Mouse (Mus musculus) induced T-regulatory cell, adult 2 months (primary cell): Measurements from ENCODE around the gene Tex9.
"Not testable (repeated sequence)": the region's sequence is repeated elsewhere in the genome, so short reads cannot be mapped to it uniquely, and the experiment has no call there.

Experiments used
- DNase-seq: peaks from one replicate; pipeline ENCODE4 v3.0.0-alpha.2; 2012; ENCODE audit warnings: low read depth

The Tex9 gene

GRCm38 (mm10) chr9:72438749-72439148, 53.3 kb downstream of the Tex9 start:
- DNase-seq: no peak

DNA sequence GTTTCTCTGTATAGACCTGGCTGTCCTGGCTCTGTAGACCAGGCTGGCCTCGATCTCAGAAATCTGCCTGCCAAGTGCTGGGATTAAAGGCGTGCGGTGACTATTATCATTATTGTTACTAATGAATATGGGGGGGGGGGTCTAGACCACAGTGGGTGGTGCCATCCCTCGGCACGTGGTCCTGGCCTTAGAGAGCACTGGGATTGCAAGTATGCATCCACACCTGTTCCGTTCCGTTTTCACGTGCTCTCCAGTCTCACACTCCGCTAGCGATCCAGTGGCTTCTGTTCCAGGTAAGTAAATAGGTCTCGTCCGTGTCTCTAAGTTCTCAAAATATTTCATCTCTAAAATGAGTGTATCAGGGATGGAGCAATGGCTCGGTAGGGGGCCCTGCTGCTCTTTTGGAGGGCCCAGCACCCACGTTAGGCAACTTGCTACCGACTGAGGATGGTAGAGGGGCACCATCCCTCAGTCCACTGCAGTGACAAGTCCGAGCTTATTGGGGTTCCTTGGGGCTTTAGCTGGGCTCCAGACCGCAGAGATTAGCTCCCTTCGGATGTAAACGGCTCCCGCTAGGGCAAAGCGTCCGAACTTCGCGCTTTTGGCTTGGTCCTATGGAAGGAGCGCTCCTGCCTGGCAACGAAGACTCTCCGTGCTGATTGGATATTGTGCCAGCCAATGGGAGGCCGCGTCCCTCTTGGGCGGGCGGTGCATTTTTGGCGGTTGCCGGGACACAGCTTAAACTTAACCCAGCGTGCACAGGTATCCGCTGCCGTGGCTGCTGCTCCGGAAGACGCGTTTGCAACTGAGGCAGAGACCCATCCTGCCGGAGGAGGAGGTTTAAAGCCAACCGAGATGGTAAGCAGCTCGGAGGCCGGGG, 54.0 kb downstream of the Tex9 start, which contains the start of gene Mns1:
Gene Mns1, plus strand, starts transcription at position 190 of the 880 bp plus-strand sequence.
- peak; percentile 97 for DNase-seq

GRCm38 (mm10) chr9:72434876-72435275, 57.1 kb downstream of the Tex9 start:
- DNase-seq: no peak

DNA sequence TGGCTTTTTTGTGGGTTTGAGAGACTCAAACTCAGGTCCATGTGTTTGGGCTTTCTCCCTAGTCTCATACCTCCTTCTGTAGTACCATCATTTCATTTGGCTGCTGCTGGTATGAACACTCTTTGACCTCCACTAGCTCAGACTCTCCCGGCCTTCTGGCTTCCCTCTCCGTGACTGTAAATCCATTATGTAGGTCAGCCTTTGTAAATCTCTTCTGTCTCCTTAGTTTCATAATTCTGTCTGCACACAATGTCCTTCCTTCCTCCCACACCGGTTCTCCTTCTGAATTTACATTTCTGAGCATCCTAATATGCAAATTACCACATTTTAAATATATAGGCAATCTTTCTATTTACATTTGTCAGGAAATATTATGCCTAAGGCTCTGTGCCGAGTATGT, 64.2 kb downstream of the Tex9 start:
- DNase-seq: no peak

GRCm38 (mm10) chr9:72425300-72425850, 66.6 kb downstream of the Tex9 start:
- no peak for DNase-seq

DNA sequence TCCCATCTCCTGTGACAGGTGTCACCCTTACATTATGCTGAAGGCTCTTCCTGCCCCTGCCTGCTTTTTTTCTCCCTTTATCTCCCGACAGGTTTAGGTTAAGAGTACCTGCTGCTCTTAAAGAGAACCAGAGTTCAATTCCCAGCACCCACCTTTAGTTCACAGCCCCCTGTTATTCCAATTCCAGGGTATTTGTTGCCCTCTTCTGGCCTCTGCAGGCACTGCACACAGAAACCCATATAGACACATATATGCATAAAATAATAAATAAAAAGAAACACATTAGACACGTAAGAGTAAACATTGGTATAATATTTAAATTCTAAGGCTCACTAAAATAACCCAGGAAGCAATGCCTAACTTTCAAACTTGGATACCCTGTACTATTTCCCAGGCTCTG, 69.3 kb downstream of the Tex9 start:
- no peak for DNase-seq

GRCm38 (mm10) chr9:72422284-72422683, 69.7 kb downstream of the Tex9 start:
- no peak for DNase-seq

DNA sequence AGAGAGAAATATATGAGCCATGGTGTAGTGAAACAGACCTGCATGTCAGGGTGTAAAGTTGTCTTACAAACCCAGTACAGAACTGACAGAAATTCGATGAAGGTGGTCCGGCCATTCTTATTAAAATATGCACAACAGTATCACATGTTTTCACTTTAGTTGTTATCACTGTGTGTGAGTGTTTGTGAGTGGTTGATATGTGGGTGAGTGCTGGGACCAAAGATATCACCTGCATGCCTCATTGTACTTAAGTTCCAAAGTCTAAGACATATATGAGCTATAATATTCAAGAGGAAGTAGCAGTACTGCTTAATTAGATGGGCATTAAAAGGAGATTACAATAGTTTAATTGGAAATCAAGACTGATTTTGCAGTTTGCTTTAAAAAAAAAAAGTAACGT, 71.5 kb downstream of the Tex9 start:
- DNase-seq: no peak

DNA sequence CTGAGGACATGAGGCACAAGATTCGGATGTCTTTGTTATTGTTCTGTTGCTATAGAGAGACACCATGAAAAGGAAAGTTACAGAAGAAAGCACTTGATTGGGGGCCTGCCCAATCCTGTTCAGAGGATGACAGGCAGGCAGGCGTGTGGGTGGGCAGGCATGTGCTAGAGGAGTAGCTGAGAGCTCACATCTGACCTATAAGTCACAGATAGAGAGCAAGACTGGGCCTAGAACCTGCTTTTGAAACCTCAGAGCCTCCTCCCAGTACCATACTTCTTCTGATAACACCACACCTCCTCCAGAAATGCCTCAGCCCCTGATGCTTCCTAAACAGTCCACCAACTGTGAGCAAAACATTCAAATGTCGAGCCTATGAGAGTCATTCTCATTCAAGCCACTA, 73.6 kb downstream of the Tex9 start:
- DNase-seq: no peak

DNA sequence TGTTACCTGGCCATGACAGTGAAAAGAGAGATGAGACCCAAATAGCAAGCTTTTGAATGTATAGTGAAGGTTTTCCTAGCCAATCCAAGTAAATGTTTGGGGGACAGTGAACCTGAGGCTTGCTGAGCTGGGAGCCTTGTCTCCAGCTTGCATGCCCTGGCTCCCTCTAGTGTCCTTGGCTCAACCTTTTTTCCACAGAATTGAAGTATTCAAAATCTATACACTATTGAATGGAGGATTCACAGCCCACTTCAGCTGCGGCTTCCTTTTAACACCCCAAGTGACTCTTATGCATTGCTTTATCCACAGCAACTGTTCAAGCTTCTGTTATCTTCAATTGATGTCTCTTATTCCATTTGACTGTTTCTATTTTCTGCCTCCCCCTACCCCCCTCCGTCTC, 80.3 kb downstream of the Tex9 start:
- no peak for DNase-seq

GRCm38 (mm10) chr9:72409381-72410225, 82.4 kb downstream of the Tex9 start:
- no peak for DNase-seq

DNA sequence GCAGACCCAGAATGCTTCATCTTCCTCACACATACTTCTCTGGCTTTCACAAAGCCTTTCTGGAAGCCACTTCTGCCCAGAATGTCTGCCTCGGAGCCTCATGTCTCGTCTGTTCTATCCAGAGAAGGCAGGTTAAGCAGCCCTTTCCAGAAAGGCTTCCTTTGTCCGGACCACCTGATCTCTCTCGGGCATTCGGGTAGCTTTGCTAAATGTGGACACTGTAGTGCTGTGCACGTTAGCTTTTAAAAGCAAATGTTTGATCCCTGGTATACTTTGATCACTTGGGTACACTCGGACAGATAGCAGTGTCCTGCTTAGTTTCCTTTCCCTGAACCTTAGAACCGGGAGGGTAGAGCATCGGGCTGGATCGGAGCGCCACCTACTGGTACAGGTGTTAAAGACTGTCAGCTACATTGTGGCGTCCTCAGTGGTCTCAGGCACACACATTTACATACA, 83.9 kb downstream of the Tex9 start:
- DNase-seq: peak; percentile 89

DNA sequence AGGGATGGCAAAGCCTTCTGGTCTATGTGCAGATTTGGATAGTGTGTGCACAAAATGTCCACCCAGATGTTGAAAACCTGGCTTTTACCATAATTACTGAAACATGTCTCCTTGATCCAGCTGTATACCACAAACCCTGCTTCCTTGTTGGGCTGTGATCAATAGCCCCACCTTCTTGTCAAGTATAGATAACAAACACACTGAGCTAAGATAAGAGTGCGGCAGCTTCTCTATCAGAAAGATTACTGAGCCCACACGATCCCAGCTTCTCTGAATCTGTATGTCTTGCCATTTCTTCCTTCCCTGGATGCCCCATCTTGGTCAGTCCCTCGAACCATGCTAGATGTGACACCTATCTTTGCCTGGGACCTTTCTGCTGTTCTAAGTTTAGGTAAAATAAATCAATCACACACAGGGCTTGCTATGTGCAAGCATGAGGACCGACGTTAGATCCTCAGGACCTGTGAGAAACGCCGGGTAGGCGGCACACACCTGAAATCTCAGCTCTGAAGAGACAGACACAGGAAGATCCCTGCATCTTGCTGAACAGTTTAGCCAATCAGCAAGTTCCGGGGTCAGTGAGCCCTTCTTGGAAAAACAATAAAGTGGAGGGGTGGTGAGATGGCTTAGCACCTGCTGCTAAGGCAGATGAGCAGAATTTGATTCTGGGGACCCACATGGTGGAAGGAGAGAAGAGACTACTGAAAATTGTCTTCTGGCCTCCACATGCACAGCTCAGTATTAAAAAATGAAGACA, 86.0 kb downstream of the Tex9 start:
- DNase-seq: no peak

DNA sequence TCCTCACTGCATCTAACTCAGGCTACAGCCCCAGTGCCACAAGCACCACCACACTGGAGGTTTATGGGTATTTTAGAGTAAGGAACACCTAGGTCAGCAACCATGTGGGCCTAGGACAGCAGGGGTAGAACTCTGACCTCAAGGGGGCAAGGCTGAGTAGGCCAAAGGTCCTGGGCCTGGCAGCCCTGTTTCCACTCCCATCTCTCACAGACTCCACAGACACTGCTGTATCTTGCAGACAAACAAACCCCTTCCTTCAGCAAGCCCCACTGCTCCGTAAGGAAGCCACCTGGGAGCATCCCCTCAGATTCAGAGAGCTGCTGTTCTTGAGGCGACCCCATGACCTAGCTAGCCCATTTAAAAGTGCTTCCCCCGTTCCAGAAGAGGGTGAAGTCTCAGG, 87.1 kb downstream of the Tex9 start:
- no peak for DNase-seq

GRCm38 (mm10) chr9:72404446-72404845, 87.6 kb downstream of the Tex9 start:
- DNase-seq: no peak

DNA sequence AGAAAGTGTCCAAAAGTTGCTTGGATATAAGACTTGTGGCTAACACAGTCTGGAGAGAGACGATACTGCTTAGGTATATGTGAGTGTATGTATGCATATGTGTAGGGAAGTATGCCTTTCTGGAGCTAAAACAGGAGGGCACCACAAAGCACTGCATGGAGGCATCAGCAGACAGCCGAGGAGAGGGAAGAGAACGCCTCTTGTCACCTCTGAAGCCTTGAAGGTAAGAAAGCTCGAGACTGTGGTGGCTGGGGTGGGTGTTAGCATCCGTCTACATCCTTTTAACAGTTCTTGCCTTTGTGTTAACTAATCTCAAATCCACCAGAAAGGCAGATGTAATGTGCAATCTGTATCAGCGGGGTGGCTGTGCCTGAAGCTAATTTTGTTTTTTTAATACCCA, 88.6 kb downstream of the Tex9 start:
- no peak for DNase-seq

GRCm38 (mm10) chr9:72401769-72402168, 90.2 kb downstream of the Tex9 start:
- DNase-seq: not testable (repeated sequence)
